15 mouse cellular contexts compared by ENCODE assay signal in the genomic region with DNA sequence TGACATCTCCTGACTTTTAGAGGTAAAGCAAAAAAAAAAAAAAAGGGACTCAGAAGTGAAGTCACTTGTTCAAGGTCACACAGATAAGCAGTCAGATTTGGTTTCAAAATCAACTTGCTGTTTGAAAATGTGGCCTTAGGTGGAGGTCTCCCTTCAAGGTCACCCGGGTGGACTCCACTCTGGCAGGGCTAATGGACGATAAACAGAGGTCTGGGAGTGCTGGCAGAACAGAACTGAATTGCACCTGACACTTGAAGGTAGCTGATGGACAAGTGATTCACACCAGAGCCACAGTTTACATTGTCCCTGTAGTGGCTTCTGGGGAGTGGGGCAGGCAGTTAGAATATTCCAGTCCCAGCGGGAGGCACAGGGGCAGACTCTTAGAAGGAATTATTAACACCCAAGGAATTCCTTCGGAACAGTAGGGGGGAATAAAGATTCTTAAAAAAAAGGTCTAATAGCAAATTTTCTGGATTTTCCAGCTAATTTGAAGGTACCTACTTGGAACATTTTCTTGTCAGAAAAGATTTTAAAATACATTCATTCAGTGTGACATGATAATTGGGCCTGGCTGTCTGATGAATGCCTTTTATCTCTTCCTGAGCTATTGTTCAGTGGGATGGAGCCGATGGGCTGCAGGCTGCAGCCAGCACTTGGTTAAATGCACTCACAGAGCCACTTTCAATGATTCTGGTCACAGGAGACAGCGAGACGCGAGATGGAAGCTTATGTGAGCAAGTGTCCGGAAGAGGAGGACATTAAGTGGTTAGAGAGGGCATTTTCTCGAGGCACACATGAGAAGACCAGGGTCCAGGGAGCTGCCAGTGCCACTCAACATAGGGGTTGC. TPM values are rescaled to one million over a fixed set of nuclear protein-coding genes. Genes with fewer than 3 reads are reported as not detected.
DNase-seq lines count a peak whose midpoint lies in the region; ATAC-seq lines count a peak whose summit lies in the region.
"Had no signal": no experiment of that assay in that cellular context is flagged by ENCODE, and none has a peak within 500 bp of the region (broad histone marks: within the 10 kb centered on the region; RNA-seq: fewer than 3 reads in every experiment).

No protein-coding gene starts in this region.

- H3K36me3 ChIP-seq in neural tube, embryonic 15.5 days: no peaks in the 10 kb centered on the region
- no peaks in the 10 kb centered on the region for H3K36me3 ChIP-seq in hindbrain, embryonic 12.5 days
- H3K36me3 ChIP-seq: G1E; limb, embryonic 15.5 days had no signal

- DNase-seq in adrenal gland, adult (ENCODE audit: inconsistent age in 2 of 2, low spot score in 1 of 2): peak; percentile 52 to 76
- no peak for DNase-seq in adrenal gland, postnatal 10 days
- peak; percentile 41 for DNase-seq in neural tube, embryonic 10.5 days (ENCODE audit: extremely low spot score, low spot score)
- peak; percentile 69 for DNase-seq in retina, embryonic 14.5 days (ENCODE audit: low spot score)
- no peak for DNase-seq in thymus, postnatal 36 days
- DNase-seq in thymus, adult 18-20 months: no peak
- DNase-seq: cerebellum, adult 11 months; heart, adult 11 months; thymus, adult 2 months had no signal

- H3K27me3 ChIP-seq in neural tube, embryonic 15.5 days (replicated peaks): peaks cover 3% of the 10 kb centered on the region; the same call in 1 of the 2 replicates
- peaks cover 29% of the 10 kb centered on the region for H3K27me3 ChIP-seq in hindbrain, embryonic 12.5 days

- H3K9ac ChIP-seq in neural tube, embryonic 15.5 days (replicated peaks): no peak overlapping the region
- no peak overlapping the region for H3K9ac ChIP-seq in hindbrain, embryonic 12.5 days
- H3K9ac ChIP-seq: limb, embryonic 15.5 days had no signal

- peaks cover 50% of the 10 kb centered on the region for H3K4me1 ChIP-seq in neural tube, embryonic 15.5 days
- peaks cover 52% of the 10 kb centered on the region for H3K4me1 ChIP-seq in hindbrain, embryonic 12.5 days

- no peak overlapping the region for H3K4me2 ChIP-seq in neural tube, embryonic 15.5 days
- H3K4me2 ChIP-seq in hindbrain, embryonic 12.5 days (replicated peaks): no peak overlapping the region
- H3K4me2 ChIP-seq: limb, embryonic 15.5 days had no signal

- no peak overlapping the region for H3K4me3 ChIP-seq in neural tube, embryonic 15.5 days (replicated peaks)
- H3K4me3 ChIP-seq in hindbrain, embryonic 12.5 days: no peak overlapping the region
- H3K4me3 ChIP-seq: limb, embryonic 15.5 days had no signal

- H3K27ac ChIP-seq in neural tube, embryonic 15.5 days (replicated peaks): no peak overlapping the region
- peak overlapping the region; percentile 64 for H3K27ac ChIP-seq in hindbrain, embryonic 12.5 days
- H3K27ac ChIP-seq: kidney, postnatal 0 days; limb, embryonic 15.5 days had no signal

- no peak for ATAC-seq in neural tube, embryonic 15.5 days (ENCODE audit: low FRiP score)
- no peak for ATAC-seq in hindbrain, embryonic 12.5 days (ENCODE audit: low FRiP score)
- ATAC-seq: lung, postnatal 0 days had no signal

- no peaks in the 10 kb centered on the region for H3K9me3 ChIP-seq in neural tube, embryonic 15.5 days (replicated peaks)
- no peaks in the 10 kb centered on the region for H3K9me3 ChIP-seq in hindbrain, embryonic 12.5 days (replicated peaks)
- H3K9me3 ChIP-seq: G1E; limb, embryonic 15.5 days had no signal

- WGBS in neural tube, embryonic 15.5 days: 13% methylated on average over 10 of the region's 10 CpGs
- WGBS in hindbrain, embryonic 12.5 days: 8% methylated on average over 10 of the region's 10 CpGs

RNA-seq across cellular contexts. Expression of a gene that starts 28.8 kb away (rescaled TPM):
- total RNA-seq in adrenal gland, postnatal 10 days (2021): 10 to 100 TPM; 22.1 to 28.1 TPM
- 18.7 and 36.7 TPM in 2 replicates for polyA plus RNA-seq in neural tube, embryonic 15.5 days (2015; fragmentation: Nextera tagmentation; extraction: Ambion mirVana)
- 7.4 and 7.6 TPM in 2 replicates for polyA plus RNA-seq in hindbrain, embryonic 12.5 days (2016; fragmentation: Nextera tagmentation; extraction: Ambion mirVana)
- polyA plus RNA-seq: G1E had no signal

RNA-seq across cellular contexts. Expression of a gene that starts 56.7 kb away (rescaled TPM):
- total RNA-seq in adrenal gland, postnatal 10 days (2021): under 1 TPM in 1 of 2 experiments, not detected in 1; 0.12 TPM
- polyA plus RNA-seq in neural tube, embryonic 15.5 days (2015; fragmentation: Nextera tagmentation; extraction: Ambion mirVana): 14.2 and 24.7 TPM in 2 replicates
- polyA plus RNA-seq in hindbrain, embryonic 12.5 days (2016; fragmentation: Nextera tagmentation; extraction: Ambion mirVana): 47.2 and 48.7 TPM in 2 replicates
- polyA plus RNA-seq: G1E; lung, postnatal 0 days had no signal

Comparison
In these comparisons a context has a peak if more than half of its experiments do, and no peak if none do; other contexts are left out.
1. DNase-seq: peak in adrenal gland, adult (2 of 2), neural tube, embryonic 10.5 days (single experiment) and retina, embryonic 14.5 days (single experiment); none in adrenal gland, postnatal 10 days (single experiment), thymus, postnatal 36 days (0 of 2) and thymus, adult 18-20 months (0 of 2).